Mouse (Mus musculus) urinary bladder, adult 18-20 months (tissue): ENCODE data around the gene Ocln.
A peak's percentile ranks its signal among the peaks of the same experiment; 100 is the strongest.
"Not testable (repeated sequence)": the region's sequence is repeated elsewhere in the genome, so short reads cannot be mapped to it uniquely, and the experiment has no call there.

Source experiments
- DNase-seq, 2 experiments: peaks; one replicate each; pipeline ENCODE4 v3.0.0; 2022; ENCODE audit warnings: low spot score in 2 of 2, mixed read lengths in 2 of 2

Ocln gene

GRCm38 (mm10) chr13:100544220-100544662, 8.3 kb downstream of the Ocln start:
- DNase-seq = no peak

DNA sequence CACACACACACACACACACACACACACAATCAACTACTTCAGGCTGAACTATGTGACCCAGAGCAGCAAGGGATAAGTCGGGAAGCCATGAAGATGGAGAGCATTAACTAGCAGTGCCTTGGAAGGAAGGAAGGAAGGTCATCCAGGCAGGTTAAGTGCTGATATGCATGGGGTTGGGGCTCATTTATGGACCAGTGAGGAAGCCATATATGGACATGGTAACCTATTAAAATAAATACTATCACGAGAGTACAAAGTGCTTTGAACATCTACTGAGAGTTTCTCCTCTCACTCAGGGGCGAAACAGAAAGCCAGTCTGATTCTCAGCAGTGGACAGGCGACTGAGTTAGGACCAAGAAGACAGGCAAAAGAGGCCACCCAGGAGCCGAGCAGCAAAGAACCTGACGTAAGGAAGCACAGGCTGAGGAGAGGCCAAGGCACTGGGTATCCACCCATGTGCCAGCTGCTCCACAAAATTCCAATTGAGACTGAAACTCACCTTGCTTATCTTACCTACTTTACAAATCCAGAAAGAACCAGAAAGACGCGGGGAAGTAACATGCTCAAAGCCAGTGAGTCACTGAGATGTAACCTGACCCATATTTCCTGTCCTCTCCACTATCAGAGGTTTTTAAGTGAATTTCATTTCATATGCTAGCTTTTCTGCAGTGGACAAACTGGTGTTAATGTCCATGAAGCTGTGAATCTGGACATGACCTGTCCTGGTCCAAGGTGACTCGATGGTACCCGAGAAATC, 9.3 kb downstream of the Ocln start:
- no peak for DNase-seq

DNA sequence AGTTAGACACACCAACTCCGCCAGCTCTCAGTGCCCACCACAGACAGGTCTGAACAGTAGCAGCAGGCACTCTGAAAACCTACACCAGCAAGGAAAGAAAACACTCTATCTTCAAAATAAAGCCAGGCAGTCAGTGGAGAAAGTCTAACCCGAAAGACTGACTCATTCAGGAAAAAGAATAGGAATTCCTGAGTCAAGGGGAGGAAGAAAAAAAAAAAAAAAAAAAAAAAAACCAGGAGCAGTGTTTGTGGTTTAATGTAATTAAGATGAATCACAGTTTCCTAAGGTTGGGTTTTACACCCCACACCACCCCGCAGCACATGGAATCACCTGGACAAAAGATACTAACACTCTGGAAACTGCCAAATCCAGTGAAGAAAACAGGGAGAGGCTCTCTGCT, 16.4 kb downstream of the Ocln start:
- DNase-seq = no peak

GRCm38 (mm10) chr13:100532788-100533365, 19.6 kb downstream of the Ocln start:
- DNase-seq = no peak

DNA sequence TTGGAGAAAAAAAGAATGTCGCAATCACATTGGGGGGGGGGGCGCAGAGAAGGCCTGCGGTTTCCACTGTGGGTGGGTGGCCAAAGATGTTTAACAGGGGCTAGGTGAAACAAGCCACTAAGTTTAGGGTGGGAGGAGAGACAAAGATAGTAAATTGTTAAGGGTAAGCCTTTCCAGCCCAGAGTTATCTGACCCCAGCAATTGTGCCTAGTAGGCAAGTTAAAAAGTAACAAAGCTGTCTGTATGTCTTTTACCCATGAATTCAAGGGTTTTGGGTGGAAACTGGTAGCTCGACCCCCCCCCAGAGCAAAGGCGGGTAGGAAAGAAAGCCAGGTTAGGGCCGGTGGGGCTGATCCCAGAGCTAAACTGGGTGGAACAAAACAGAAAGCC, 25.9 kb downstream of the Ocln start:
- DNase-seq = no peak

DNA sequence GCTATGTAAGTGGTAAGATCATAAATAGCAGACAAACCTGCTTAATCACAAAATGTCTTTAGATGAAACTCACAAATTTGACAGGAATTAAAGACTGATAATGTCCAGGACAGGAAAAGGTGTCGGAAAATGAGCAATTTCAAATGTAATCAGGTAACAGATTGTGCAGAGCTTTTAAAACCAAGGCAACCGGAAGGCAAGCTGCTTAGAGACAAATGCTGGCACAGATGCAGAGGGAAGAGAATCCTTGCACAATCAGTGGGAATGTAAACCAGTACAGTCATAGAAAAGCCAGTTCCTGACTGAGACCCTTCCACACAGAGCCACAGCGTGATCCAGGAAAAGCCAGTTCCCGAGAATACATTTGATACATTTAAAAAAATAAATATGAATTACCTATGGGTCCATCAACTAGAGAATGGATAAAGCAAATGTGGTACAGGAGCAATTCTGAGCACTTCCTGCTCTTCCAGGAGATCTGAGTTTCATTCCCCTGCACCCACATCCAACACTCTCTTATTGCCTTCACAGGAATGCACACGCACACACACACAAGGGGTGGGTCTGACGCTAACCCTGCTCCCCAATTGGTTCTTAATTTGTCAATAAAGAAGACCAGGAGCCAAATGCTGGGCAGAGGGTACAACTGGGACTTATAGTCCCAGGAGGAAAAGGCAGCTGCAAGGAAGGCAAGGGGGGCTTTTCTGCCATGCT, 26.4 kb downstream of the Ocln start:
- DNase-seq = no peak

DNA sequence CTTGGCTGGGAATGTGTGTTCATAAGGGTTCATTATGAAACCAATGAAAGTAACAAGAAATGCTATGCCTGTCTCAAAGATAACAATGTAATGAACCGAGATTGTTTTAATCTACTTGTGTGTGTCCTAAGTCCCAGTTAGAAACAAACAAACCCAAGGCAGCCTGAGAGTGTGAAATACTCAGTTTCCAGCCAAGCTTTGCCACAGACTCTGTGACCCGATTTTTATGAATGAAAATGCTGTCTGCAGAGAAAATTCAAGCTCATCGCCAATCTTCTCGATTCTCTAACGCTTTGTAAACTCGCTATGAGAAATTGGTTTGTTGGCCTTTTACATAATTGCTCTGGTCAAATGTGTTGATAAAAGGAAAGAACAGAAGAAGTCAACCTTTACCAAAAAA, 27.6 kb downstream of the Ocln start:
- DNase-seq = no peak

GRCm38 (mm10) chr13:100523698-100524097, 28.8 kb downstream of the Ocln start:
- DNase-seq = no peak

GRCm38 (mm10) chr13:100521724-100522591, 30.6 kb downstream of the Ocln start:
- DNase-seq = no peak

- DNase-seq = no peak
Measured at GRCm38 (mm10) chr13:100519162-100519561, 33.4 kb downstream of the Ocln start.

DNA sequence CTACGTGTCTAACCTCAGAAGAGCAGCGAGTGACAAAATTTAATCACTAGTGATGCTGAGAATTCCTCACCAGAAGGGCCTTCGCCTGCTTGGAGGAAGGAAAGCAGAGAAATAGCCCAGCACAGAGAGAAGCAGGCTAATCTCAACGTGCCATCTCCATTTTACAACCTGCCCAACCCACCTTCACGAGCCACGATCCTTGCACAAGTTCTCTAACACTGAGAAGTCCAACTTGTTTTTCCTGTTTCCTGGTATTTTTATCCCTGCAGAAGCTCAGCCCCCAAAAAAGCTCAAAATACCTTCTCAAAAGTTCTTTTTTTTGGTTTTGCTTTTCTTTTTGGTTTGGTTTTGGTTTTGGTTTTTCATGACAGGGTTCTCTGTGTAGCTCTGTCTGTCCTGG, 34.3 kb downstream of the Ocln start:
- peak in 1 of 2 experiments; percentile 24 for DNase-seq

DNA sequence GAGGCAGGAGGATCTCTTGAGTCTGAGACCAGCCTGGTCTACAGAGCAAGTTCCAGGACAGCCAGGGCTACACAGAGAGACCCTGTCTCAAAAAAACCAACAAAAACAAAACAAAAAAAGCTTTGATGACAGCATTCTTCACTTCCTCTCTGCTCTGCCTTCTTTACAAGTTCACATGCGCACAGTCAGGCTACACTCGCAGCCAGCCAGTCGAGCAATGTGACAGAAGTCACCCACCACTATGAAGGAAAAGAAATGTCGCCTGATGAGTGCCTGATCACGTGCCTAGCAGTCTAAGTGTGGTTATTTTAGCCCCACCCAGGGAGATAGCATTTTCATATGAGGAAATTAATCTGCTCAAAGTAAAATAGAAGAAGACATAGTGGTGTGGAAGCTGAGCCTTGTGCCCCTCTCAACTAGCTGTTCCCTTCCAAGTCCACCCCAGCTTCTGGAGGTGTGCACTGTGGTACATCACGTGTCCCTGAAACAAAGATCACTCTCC, 34.8 kb downstream of the Ocln start:
- DNase-seq = no peak

DNA sequence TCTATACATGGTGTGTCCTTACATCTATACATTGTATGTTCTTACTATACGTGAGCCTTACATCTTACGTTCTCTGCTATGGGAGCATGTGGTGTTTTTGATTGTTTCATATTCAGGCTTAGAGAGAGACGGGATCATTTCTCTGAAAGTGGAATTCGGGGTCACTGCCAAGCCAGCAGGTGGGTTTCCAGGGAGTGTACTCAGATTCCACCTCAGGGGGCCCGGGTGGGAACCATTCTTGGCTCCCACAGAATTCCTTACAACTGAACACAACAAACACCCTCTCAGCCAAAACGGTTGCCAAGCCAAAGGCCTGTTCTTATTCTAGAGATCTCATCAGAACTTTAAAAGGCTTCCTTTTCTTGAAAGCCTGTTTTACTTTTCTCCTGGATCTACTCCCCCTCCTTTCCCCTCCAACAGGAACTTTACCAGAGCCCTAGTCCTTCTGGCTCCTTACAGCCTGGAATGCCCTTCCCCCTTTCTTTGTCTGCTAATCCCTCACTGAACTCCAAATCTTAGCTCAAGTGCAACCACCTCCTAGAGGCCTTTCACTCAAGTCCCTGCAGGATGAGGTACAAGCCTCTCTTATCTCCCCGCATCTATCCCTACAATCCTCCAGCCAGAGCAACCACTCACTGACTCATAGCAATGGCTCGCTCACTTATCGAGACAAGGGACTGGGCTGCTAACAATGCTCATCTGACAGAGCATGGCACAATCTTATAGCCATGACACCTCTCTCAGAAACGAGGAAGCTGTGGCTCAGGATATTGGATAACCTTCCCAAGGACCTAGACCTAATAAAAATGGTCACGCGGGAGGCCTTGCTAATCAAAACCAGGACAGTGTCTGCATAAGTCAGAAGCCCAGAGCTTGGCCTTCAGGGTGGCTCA, 36.1 kb downstream of the Ocln start:
- DNase-seq = peak in 1 of 2 experiments; percentile 18

DNA sequence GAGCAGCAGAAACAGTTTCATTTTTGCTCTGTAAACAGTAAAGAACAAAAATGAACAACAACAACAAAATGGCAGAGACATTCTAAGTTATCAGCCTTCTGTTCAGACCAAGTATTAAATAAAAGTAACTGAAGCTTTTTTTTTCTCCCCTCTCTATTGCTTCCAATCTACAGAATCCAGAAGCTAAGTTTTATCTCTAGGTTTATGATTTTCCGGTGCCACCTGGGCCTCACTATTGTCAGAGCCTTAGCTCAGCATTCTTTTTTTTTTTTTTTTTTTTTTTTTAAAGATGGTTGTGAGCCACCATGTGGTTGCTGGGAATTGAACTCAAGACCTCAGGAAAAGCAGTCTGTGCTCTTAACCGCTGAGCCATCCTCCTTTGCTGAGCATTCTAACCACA, 39.7 kb downstream of the Ocln start:
- DNase-seq = no peak

DNA sequence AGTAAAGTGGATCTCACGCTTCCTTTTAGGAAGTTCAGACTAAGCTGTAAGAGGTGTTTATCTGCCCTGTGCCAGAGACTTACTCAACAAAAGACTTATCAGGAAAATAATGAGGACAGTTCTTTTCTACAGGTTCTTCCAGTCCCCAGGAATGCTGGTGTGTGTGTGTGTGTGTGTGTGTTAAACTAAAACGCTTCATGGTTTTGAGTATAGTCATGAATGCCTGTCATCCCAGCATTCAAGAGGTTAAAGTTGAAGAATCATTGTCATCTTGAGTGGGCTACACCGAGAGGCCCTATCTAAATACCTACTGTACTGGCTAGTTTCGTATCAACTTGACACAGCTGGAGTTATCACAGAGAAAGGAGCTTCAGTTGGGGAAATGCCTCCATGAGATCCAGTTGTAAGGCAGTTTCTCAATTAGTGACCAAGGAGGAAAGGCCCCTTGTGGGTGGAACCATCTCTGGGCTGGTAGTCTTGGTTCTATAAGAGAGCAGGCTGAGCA, 40.6 kb downstream of the Ocln start:
- DNase-seq = no peak

GRCm38 (mm10) chr13:100511146-100511859, 41.2 kb downstream of the Ocln start:
- DNase-seq = no peak

DNA sequence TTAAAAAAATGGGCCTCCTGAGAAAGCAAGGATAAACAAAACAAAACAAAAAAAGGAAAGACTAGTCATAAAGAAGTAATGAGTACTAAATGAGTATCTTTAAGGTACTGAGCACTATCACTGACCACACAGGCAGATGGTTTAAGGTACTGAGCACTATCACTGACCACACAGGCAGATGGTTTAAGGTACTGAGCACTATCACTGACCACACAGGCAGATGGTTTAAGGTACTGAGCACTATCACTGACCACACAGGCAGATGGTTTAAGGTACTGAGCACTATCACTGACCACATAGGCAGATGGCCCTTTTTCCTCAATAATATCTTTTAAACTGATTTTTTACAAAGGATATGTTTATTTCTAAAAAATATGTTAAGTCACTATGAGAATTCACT, 52.9 kb downstream of the Ocln start:
- not testable (repeated sequence) for DNase-seq

DNA sequence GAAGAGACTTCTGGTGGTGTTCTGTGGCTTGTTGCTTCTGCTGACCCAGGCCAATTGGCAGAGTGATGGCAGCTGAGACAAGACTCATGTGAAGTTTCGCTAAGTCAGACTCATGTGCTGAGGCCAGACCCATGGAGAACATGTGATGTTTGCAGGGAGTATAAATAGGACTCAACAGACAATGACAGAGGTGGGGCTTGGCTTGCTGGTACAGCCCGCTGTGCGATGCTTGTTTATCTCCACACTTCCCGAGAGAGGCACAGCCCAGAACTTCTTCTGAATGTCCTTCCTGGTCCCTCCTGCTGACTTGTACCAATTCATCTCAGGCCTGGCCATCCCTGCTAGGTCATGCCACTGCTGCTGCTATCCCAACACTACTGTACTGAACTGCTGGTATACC, 57.2 kb downstream of the Ocln start:
- no peak for DNase-seq

DNA sequence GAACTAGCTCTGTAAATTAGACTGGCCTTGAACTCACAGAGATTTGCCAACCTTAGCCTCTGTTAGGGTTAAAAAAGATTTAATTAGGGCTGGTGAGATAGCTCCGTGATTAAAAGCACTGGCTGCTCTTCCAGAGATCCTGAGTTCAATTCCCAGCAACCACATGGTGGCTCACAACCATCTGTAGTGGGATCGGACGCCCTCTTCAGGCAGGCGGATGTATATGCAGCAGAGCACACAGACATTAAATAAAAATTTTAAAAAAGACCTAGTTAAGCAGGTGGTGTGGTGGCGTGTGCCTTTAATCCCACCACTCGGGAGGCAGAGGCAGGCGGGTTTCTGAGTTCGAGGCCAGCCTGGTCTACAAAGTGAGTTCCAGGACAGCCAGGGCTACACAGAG, 58.1 kb downstream of the Ocln start:
- DNase-seq = not testable (repeated sequence)

GRCm38 (mm10) chr13:100493313-100493712, 59.2 kb downstream of the Ocln start:
- DNase-seq = no peak
